Mouse (Mus musculus) ES-E14 (cell line): Measurements from ENCODE around the gene Nos3.

Experiments
- CHD2 ChIP-seq: IDR thresholded peaks from 2 replicates; pipeline ENCODE4 v1.6.1; 2014; ENCODE audit warnings: mild to moderate bottlenecking, low read depth, low read length, inconsistent platforms
- HCFC1 ChIP-seq: IDR thresholded peaks from 2 replicates; pipeline ENCODE4 v1.6.1; 2012; ENCODE audit warnings: low read length, inconsistent platforms, borderline replicate concordance; ENCODE audit not compliant: insufficient read depth
- ZC3H11A ChIP-seq: IDR thresholded peaks from 2 replicates; pipeline ENCODE4 v1.6.1; 2012; ENCODE audit warnings: low read depth, mild to moderate bottlenecking, inconsistent platforms, low read length, borderline replicate concordance
- ZNF384 ChIP-seq: IDR thresholded peaks from 2 replicates; pipeline ENCODE4 v1.6.1; 2012; ENCODE audit warnings: low read depth, low read length, inconsistent platforms

GRCm38 (mm10) chr5:24342966-24343365 lies 21.6 kb upstream of the Nos3 start:
- TF ChIP-seq ZC3H11A (no peak), HCFC1 (no peak), ZNF384 (no peak), CHD2 (no peak)
